Mouse (Mus musculus) large intestine, adult 2 months (tissue): Measurements from ENCODE around the gene Cnot8. TPM values are rescaled to one million over a fixed set of nuclear protein-coding genes. Genes with fewer than 3 reads are reported as not detected.
A peak's percentile ranks its signal among the peaks of the same experiment; 100 is the strongest.

ENCODE experiments used
- DNase-seq: peaks from one replicate; pipeline ENCODE4 v3.0.0-alpha.2; 2012; ENCODE audit warnings: low read depth, low spot score
- WGBS: fragments of 180-500 bp; shearing (Covaris S2); methylation state at CpG from one replicate; pipeline ENCODE4 v1.1.7; 2018; 5-methylcytosine and 5-hydroxymethylcytosine counted together
- polyA plus RNA-seq: library from polyadenylated mRNA; depleted of rRNA; stranded (reverse); fragments of >200 nt; gene quantifications from 2 replicates; pipeline ENCODE4 v1.2.3, GENCODE M21; 2012; rRNA removed

Gene Cnot8
- polyA plus RNA-seq, 1 experiment = 41.2 TPM

GRCm38 (mm10) chr11:58143704-58144426, 39.9 kb downstream of the Cnot8 start:
- no peak for DNase-seq
- WGBS = 86% methylated on average over 9 of the region's 9 CpGs

GRCm38 (mm10) chr11:58146241-58146640, 42.3 kb downstream of the Cnot8 start:
- peak; percentile 85 for DNase-seq
- 31% methylated on average over 5 of the region's 5 CpGs for WGBS

- WGBS = 67% methylated on average over 9 of the region's 9 CpGs
- DNase-seq = no peak
Measured at GRCm38 (mm10) chr11:58155458-58155857, 51.5 kb downstream of the Cnot8 start.

GRCm38 (mm10) chr11:58156871-58157270, 52.9 kb downstream of the Cnot8 start:
- WGBS = 83% methylated on average over 3 of the region's 3 CpGs
- DNase-seq = no peak

GRCm38 (mm10) chr11:58165072-58165471, 61.1 kb downstream of the Cnot8 start:
- no peak for DNase-seq
- over 99% methylated on average over 2 of the region's 2 CpGs for WGBS

- DNase-seq = no peak
- 2% methylated on average over 8 of the region's 8 CpGs for WGBS
Measured at GRCm38 (mm10) chr11:58167822-58168166, 63.8 kb downstream of the Cnot8 start.

Other genes starting within 250 kb of the Cnot8 start
- gene Larp1, start 95.1 kb upstream of the Cnot8 start, polyA plus RNA-seq = 34.5 and 38.4 TPM in 2 replicates
- 0.16 and 0.29 TPM in 2 replicates for gene Gm12248, start 11.0 kb upstream of the Cnot8 start, polyA plus RNA-seq
- gene Gemin5, start 64.4 kb downstream of the Cnot8 start, polyA plus RNA-seq = 4.7 and 6.9 TPM in 2 replicates
- gene Mrpl22, start 67.5 kb downstream of the Cnot8 start, polyA plus RNA-seq = 40.5 and 47.8 TPM in 2 replicates
- gene Igtp, start 95.4 kb downstream of the Cnot8 start, polyA plus RNA-seq = 41.9 and 47.9 TPM in 2 replicates
- gene Irgm2, start 95.5 kb downstream of the Cnot8 start, polyA plus RNA-seq = 29.1 TPM in 2 replicates
- gene 4930438A08Rik, start 170.6 kb downstream of the Cnot8 start, polyA plus RNA-seq = 0.09 and 0.19 TPM in 2 replicates
- gene Zfp692, start 202.9 kb downstream of the Cnot8 start, polyA plus RNA-seq = 24.8 and 28.7 TPM in 2 replicates
- 16.6 and 20.8 TPM in 2 replicates for gene Zfp672, start 226.2 kb downstream of the Cnot8 start, polyA plus RNA-seq
- gene Sh3bp5l, start 226.6 kb downstream of the Cnot8 start, polyA plus RNA-seq = 26.7 and 27.6 TPM in 2 replicates